Mouse (Mus musculus) cerebellum, postnatal 14 days (tissue): ENCODE data around the gene Ehhadh.

Experiments
- DNase-seq, 2 experiments: peaks; one replicate each; pipeline ENCODE4 v3.0.0; 2021; ENCODE audit warnings: mixed read lengths in 2 of 2

Gene Ehhadh

DNA sequence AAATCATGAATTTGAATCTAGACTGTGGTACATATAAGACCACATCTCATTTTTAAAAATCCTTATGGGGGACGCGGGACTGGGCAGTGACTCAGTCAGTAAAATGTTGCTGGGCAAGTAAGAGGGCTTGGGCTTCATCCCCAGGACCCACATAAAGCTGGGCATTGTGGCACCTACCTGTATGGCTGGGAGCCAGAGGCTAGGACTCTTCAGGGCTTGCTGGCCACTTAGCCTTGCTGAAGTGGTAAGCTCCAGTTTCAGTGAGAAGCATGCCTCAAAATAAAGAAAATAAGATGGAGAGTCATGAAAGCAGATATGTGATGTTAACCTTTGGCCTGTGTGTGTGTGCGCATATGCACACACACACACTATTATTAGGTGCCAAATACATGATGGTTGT is 60.2 kb downstream of the Ehhadh start:
- peak in 1 of 2 experiments; percentile 20 for DNase-seq

DNA sequence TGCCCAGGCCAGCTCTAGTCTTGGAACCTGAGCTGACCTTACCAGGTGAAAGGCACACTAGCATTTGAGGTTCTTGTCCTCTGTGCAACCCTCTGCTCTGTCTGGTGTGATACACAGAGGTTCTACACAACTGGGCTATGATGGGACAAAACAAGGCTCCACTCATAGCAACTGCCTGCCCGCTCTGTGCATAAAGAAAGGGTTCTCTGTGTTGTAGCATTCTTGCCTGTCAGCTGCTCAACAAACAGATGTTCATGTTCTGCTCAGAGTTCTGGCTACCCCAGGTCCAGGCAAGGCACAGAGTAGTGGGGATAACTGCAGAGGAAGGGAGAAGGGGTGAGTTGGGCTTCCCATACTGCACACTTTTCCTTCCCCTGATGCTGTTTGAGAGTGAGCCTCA is 63.3 kb downstream of the Ehhadh start:
- DNase-seq: no peak

DNA sequence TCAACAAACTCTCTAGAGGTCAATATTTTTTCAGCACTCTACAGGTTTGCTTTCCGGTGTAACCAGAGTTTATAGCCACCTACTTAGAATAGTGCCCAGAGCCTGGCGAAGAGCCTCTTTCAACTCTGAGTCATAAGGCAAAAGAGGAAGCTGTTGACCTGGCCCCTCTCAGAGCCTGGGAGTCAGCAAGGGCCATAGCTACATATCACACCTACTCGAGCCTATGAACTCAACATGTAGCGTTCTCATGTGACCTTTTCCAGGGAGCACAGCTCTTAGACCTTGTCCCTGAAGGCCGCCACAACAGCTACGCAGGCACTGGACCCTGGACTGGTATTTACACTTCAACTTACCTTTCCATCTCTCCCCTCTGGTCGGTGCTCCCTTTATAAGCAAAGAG is 67.8 kb downstream of the Ehhadh start:
- DNase-seq: no peak

DNA sequence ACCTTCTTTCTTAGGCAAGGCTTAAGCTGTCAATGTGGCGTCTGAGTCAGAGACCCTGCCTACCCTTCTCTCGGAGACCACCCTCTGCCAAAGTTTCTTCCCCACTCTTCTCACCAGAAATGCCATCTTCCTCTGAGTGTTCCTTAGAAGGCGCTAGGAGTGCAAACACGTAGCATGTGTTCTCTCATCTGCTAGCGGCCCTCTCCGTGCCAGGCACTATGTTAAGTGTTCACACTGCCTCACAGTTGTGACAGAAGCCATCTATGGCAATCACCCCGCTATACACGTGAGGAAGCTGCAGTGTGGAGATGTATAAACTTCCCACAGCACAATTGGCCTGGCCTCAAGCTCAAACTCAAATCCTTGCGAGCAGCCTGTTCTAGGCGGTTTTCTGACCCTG is 73.1 kb downstream of the Ehhadh start:
- DNase-seq: no peak
